Mouse (Mus musculus) heart, postnatal 0 days (tissue): ENCODE results near the gene Lurap1.

Experiments
- CTCF ChIP-seq: IDR thresholded peaks from 2 replicates; pipeline ENCODE4 v1.5.1; 2016; ENCODE audit warnings: antibody characterized with exemption, control low read depth, low read depth
- EP300 ChIP-seq: IDR thresholded peaks from 2 replicates; pipeline ENCODE4 v1.6.1; 2016; ENCODE audit warnings: antibody characterized with exemption, low read depth

DNA sequence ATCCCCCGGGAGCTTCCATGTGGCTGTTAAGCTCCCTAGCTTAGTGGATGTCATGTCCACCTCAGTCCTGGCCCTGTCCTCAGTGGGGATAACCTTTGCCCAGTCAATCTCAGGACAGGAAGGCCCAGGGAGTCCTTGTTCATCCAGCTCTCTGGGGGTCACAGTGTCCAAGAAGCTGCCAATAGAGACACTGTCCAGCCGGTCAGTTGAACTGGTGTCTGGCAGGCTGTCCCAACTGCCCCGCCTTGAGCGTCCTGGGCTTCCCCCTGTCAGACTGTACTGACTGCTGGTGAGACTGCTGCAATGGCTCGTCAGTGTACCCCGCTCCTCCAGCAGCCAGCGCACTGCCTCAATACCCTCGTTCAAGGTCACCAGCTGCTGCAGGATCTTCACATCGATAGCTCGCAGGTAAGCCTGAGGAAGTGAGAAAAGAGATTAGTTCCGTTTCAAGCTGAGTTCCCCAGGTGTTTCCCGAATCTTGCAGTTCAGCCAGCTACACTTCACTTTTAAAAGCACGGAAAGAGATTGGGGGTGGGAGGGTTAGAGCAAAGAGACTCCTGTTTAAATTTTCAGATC is 13.6 kb downstream of the Lurap1 start:
- TF ChIP-seq CTCF (no peak), EP300 (no peak)
